ENCODE assay signal across 9 mouse cellular contexts in the genomic region with DNA sequence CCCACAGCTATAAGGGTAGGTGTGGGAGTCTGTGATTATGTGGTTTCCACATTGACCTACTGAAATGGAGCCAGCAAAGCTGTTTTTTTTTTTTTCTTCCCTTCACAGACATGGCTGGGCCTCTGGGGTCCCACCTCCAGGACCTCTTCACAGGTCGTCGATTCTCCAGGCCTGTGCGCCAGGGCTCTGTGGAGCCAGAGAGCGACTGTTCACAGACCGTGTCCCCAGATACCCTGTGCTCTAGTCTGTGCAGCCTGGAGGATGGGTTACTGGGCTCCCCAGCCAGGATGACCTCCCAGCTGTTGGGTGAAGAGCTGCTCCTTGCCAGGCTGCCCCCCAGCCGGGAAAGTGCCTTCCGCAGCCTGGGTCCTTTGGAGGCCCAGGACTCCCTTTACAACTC. TPM values are rescaled to one million over a fixed set of nuclear protein-coding genes. Genes with fewer than 3 reads are reported as not detected.
DNase-seq lines count a peak whose midpoint lies in the region; ATAC-seq lines count a peak whose summit lies in the region.
"Had no signal": no experiment of that assay in that cellular context is flagged by ENCODE, and none has a peak within 500 bp of the region (broad histone marks: within the 10 kb centered on the region; RNA-seq: fewer than 3 reads in every experiment).

No protein-coding gene starts in this region.

- no peak overlapping the region for H3K4me2 ChIP-seq in forebrain, embryonic 11.5 days (ENCODE audit: low read depth, low read length, severe bottlenecking)
- H3K4me2 ChIP-seq in forebrain, embryonic 16.5 days (ENCODE audit: low read length): no peak overlapping the region
- H3K4me2 ChIP-seq in neural tube, embryonic 12.5 days (replicated peaks): peak overlapping the region; percentile 30
- no peak overlapping the region for H3K4me2 ChIP-seq in limb, embryonic 15.5 days

- ATAC-seq in forebrain, embryonic 11.5 days (replicated peaks; ENCODE audit: low FRiP score): 0 out of 2 replicates have a peak, but pooled peaks have one; percentile 34
- ATAC-seq in forebrain, embryonic 16.5 days: no peak; the same call in 1 of the 2 replicates
- ATAC-seq in neural tube, embryonic 12.5 days (ENCODE audit: low FRiP score, low read depth): peak; percentile 6; the same call in 1 of the 2 replicates
- no peak for ATAC-seq in limb, embryonic 15.5 days (ENCODE audit: insufficient number of reproducible peaks, low FRiP score, low TSS enrichment, low read depth)
- ATAC-seq: lung, postnatal 0 days had no signal

- H3K4me1 ChIP-seq in forebrain, embryonic 11.5 days (replicated peaks; ENCODE audit: control insufficient read depth, insufficient read depth, low read length): peaks cover 20% of the 10 kb centered on the region
- H3K4me1 ChIP-seq in forebrain, embryonic 16.5 days (replicated peaks; ENCODE audit: control insufficient read depth, insufficient read depth, low read length): peaks cover 14% of the 10 kb centered on the region
- H3K4me1 ChIP-seq in neural tube, embryonic 12.5 days: peaks cover 24% of the 10 kb centered on the region
- peaks cover 30% of the 10 kb centered on the region for H3K4me1 ChIP-seq in limb, embryonic 15.5 days

- no peak for DNase-seq in forebrain, embryonic 11.5 days (ENCODE audit: low spot score)
- no peak for DNase-seq in neural tube, embryonic 10.5 days (ENCODE audit: extremely low spot score, low spot score)
- no peak for DNase-seq in right cerebral cortex, postnatal 36 days (ENCODE audit: low spot score in 2 of 2)
- DNase-seq in urinary bladder, postnatal 4 days (ENCODE audit: low spot score in 2 of 2): no peak
- no peak for DNase-seq in lung, postnatal 4 days

- H3K36me3 ChIP-seq in forebrain, embryonic 11.5 days (ENCODE audit: control insufficient read depth, insufficient read depth, low read length): no peaks in the 10 kb centered on the region; the same call in 1 of the 2 replicates
- peaks cover 9% of the 10 kb centered on the region; the same call in 1 of the 2 replicates for H3K36me3 ChIP-seq in forebrain, embryonic 16.5 days (ENCODE audit: control insufficient read depth, insufficient read depth)
- peaks cover 40% of the 10 kb centered on the region for H3K36me3 ChIP-seq in neural tube, embryonic 12.5 days
- H3K36me3 ChIP-seq in limb, embryonic 15.5 days: peaks cover 55% of the 10 kb centered on the region

- H3K27me3 ChIP-seq in forebrain, embryonic 11.5 days (ENCODE audit: control insufficient read depth, insufficient read depth, low read length): no peaks in the 10 kb centered on the region
- H3K27me3 ChIP-seq in forebrain, embryonic 16.5 days (replicated peaks; ENCODE audit: control insufficient read depth, insufficient read depth, low read length): no peaks in the 10 kb centered on the region
- H3K27me3 ChIP-seq in neural tube, embryonic 12.5 days (replicated peaks): no peaks in the 10 kb centered on the region
- no peaks in the 10 kb centered on the region for H3K27me3 ChIP-seq in limb, embryonic 15.5 days

- WGBS in forebrain, embryonic 11.5 days: 46% methylated on average over 7 of the region's 7 CpGs
- 48% methylated on average over 7 of the region's 7 CpGs for WGBS in forebrain, embryonic 16.5 days
- WGBS in neural tube, embryonic 12.5 days: 47% methylated on average over 7 of the region's 7 CpGs
- 43% methylated on average over 7 of the region's 7 CpGs for WGBS in limb, embryonic 15.5 days

- 0 out of 2 replicates have a peak overlapping the region, but pooled peaks have one; percentile 3 for H3K4me3 ChIP-seq in forebrain, embryonic 11.5 days (ENCODE audit: low read depth, low read length)
- no peak overlapping the region for H3K4me3 ChIP-seq in forebrain, embryonic 16.5 days (replicated peaks; ENCODE audit: low read length)
- no peak overlapping the region for H3K4me3 ChIP-seq in neural tube, embryonic 12.5 days
- no peak overlapping the region for H3K4me3 ChIP-seq in limb, embryonic 15.5 days

- peak overlapping the region; percentile 42 for H3K9ac ChIP-seq in forebrain, embryonic 11.5 days (ENCODE audit: low read length)
- no peak overlapping the region for H3K9ac ChIP-seq in forebrain, embryonic 16.5 days (replicated peaks; ENCODE audit: low read depth, low read length)
- peak overlapping the region; percentile 35; the same call in 1 of the 2 replicates for H3K9ac ChIP-seq in neural tube, embryonic 12.5 days
- peak overlapping the region; percentile 24; the same call in 1 of the 2 replicates for H3K9ac ChIP-seq in limb, embryonic 15.5 days

- no peaks in the 10 kb centered on the region for H3K9me3 ChIP-seq in forebrain, embryonic 11.5 days (ENCODE audit: control insufficient read depth, low read length)
- no peaks in the 10 kb centered on the region for H3K9me3 ChIP-seq in forebrain, embryonic 16.5 days (ENCODE audit: control insufficient read depth, low read length)
- no peaks in the 10 kb centered on the region for H3K9me3 ChIP-seq in neural tube, embryonic 12.5 days
- H3K9me3 ChIP-seq in limb, embryonic 15.5 days: no peaks in the 10 kb centered on the region

- peak overlapping the region; percentile 62 for H3K27ac ChIP-seq in forebrain, embryonic 11.5 days (ENCODE audit: low read depth, low read length)
- no peak overlapping the region for H3K27ac ChIP-seq in forebrain, embryonic 16.5 days (ENCODE audit: low read length)
- peak overlapping the region; percentile 37; the same call in 1 of the 2 replicates for H3K27ac ChIP-seq in neural tube, embryonic 12.5 days
- H3K27ac ChIP-seq in limb, embryonic 15.5 days: peak overlapping the region; percentile 59

RNA-seq across cellular contexts. Expression of gene Fam131a, which starts 8.3 kb away (rescaled TPM):
- polyA plus RNA-seq in forebrain, embryonic 11.5 days (2014; fragmentation: Nextera tagmentation; extraction: Ambion mirVana): 15.2 and 16.3 TPM in 2 replicates
- 57.4 and 65.3 TPM in 2 replicates for polyA plus RNA-seq in forebrain, embryonic 16.5 days (2015; fragmentation: Nextera tagmentation; extraction: Ambion mirVana)
- 20.8 and 24.3 TPM in 2 replicates for polyA plus RNA-seq in neural tube, embryonic 12.5 days (2016; fragmentation: Nextera tagmentation; extraction: Ambion mirVana)
- polyA plus RNA-seq in limb, embryonic 15.5 days (2015; fragmentation: Nextera tagmentation; extraction: Ambion mirVana): 12.8 and 13.2 TPM in 2 replicates

RNA-seq across cellular contexts. Expression of gene Polr2h, which starts 16.1 kb away (rescaled TPM):
- 116 and 121 TPM in 2 replicates for polyA plus RNA-seq in forebrain, embryonic 11.5 days (2014; fragmentation: Nextera tagmentation; extraction: Ambion mirVana)
- polyA plus RNA-seq in forebrain, embryonic 16.5 days (2015; fragmentation: Nextera tagmentation; extraction: Ambion mirVana): 84.5 and 94.4 TPM in 2 replicates
- 85.4 and 85.5 TPM in 2 replicates for polyA plus RNA-seq in neural tube, embryonic 12.5 days (2016; fragmentation: Nextera tagmentation; extraction: Ambion mirVana)
- polyA plus RNA-seq in limb, embryonic 15.5 days (2015; fragmentation: Nextera tagmentation; extraction: Ambion mirVana): 87.1 and 89.8 TPM in 2 replicates

RNA-seq across cellular contexts. Expression of gene Clcn2, which starts 16.2 kb away (rescaled TPM):
- 16.5 and 20.5 TPM in 2 replicates for polyA plus RNA-seq in forebrain, embryonic 11.5 days (2014; fragmentation: Nextera tagmentation; extraction: Ambion mirVana)
- 15.9 and 20.8 TPM in 2 replicates for polyA plus RNA-seq in forebrain, embryonic 16.5 days (2015; fragmentation: Nextera tagmentation; extraction: Ambion mirVana)
- polyA plus RNA-seq in neural tube, embryonic 12.5 days (2016; fragmentation: Nextera tagmentation; extraction: Ambion mirVana): 40.8 and 43.3 TPM in 2 replicates
- 12.7 and 13.8 TPM in 2 replicates for polyA plus RNA-seq in limb, embryonic 15.5 days (2015; fragmentation: Nextera tagmentation; extraction: Ambion mirVana)

RNA-seq across cellular contexts. Expression of gene Chrd, which starts 31.6 kb away (rescaled TPM):
- polyA plus RNA-seq in forebrain, embryonic 11.5 days (2014; fragmentation: Nextera tagmentation; extraction: Ambion mirVana): 1.9 and 2.3 TPM in 2 replicates
- polyA plus RNA-seq in forebrain, embryonic 16.5 days (2015; fragmentation: Nextera tagmentation; extraction: Ambion mirVana): 4.2 and 4.4 TPM in 2 replicates
- 7.0 and 8.0 TPM in 2 replicates for polyA plus RNA-seq in neural tube, embryonic 12.5 days (2016; fragmentation: Nextera tagmentation; extraction: Ambion mirVana)
- 12.2 and 12.8 TPM in 2 replicates for polyA plus RNA-seq in limb, embryonic 15.5 days (2015; fragmentation: Nextera tagmentation; extraction: Ambion mirVana)

RNA-seq across cellular contexts. Expression of gene Thpo, which starts 33.0 kb away (rescaled TPM):
- polyA plus RNA-seq in forebrain, embryonic 11.5 days (2014; fragmentation: Nextera tagmentation; extraction: Ambion mirVana): 0.24 and 0.51 TPM in 2 replicates
- polyA plus RNA-seq in forebrain, embryonic 16.5 days (2015; fragmentation: Nextera tagmentation; extraction: Ambion mirVana): 0.83 and 1.5 TPM in 2 replicates
- 1.2 and 1.3 TPM in 2 replicates for polyA plus RNA-seq in neural tube, embryonic 12.5 days (2016; fragmentation: Nextera tagmentation; extraction: Ambion mirVana)
- 0.66 and 0.83 TPM in 2 replicates for polyA plus RNA-seq in limb, embryonic 15.5 days (2015; fragmentation: Nextera tagmentation; extraction: Ambion mirVana)

Comparison
In these comparisons a context has a peak if more than half of its experiments do, and no peak if none do; other contexts are left out.
1. ATAC-seq: peak in forebrain, embryonic 11.5 days (single experiment) and neural tube, embryonic 12.5 days (single experiment); none in forebrain, embryonic 16.5 days (single experiment) and limb, embryonic 15.5 days (single experiment).